Mouse (Mus musculus): ENCODE results near the gene Mcrip1.

DNA sequence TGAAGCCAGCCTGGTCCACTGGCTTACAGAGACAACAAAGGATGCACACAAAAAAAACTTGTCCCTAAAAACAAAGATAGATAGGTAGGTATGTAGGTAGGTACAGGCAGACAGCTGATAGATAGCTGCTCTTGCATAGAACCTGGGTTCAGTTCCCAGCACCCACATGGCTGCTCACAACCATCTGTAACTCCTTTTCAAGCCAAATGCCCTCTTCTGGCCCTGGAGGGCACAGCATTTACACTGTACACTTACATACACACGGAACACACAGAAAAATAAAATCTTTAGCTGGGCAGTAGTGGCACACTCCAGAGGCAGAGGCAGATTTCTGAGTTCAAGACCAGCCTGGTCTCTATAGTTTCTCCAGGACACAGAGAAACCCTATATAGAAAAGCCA lies 34.4 kb upstream of the Mcrip1 start:
- TF ChIP-seq EP300 (IDR thresholded peaks at IDR 0.05; ENCODE audit: low read depth) (no peak), CTCF (IDR thresholded peaks at IDR 0.05; ENCODE audit: low read depth) (no peak)

Data from liver, embryonic 14.5 days (tissue).